In the genomic region with DNA sequence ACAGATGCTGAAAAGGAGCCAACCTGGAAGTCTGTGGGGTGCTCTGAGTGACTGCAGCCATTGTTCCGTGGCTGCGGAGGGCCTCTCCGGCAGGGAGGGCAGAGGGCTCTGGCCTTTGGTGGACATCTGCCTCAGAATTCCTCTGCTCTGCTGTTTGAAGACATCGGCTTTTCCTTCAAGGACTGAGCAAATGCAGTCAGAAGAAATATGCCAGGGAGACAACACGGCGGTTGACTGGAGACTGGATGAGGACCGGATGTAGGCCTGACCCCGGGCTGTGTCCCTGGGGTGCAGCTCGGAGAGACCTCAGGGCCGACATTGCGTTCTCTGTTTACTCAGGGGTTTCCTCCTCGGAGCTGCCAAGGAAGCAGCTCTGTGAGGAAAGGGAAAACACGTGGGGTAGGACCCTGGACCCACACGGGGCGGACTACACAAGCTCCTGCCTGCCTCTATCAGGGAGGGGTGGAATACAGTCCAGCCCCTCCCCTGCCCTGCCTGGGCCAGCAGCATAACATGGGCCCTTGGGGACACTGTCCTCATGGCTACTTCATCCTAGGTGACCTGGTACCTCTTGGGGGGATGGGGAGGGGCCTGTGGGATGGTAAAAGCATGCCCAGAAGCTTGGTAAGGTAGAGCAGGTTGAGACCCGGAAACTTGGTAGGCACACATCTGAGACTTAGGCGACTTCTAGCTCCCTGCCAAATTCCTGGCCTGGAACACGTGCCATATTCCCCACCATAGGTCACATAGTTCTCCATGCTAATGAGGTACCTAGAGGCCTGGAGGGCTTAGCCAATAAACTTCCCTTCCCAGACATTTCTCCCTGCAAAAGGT, we compare ENCODE assay signal across 8 mouse cellular contexts.
DNase-seq lines count a peak whose midpoint lies in the region; TF ChIP-seq lines count a peak whose summit lies in the region.

No protein-coding gene starts in this region.

- H3K27me3 ChIP-seq in embryonic facial prominence, embryonic 10.5 days (replicated peaks; ENCODE audit: low read depth, poor library complexity, severe bottlenecking): no peaks in the 10 kb centered on the region

- peaks cover 29% of the 10 kb centered on the region for H3K4me1 ChIP-seq in embryonic facial prominence, embryonic 10.5 days
- H3K4me1 ChIP-seq in lung, adult 2 months (ENCODE audit: control insufficient read depth, insufficient read depth, low read length): peaks cover 11% of the 10 kb centered on the region

- H3K36me3 ChIP-seq in embryonic facial prominence, embryonic 10.5 days (replicated peaks): no peaks in the 10 kb centered on the region

- TF ChIP-seq CTCF in lung, adult 2 months (IDR thresholded peaks at IDR 0.05; ENCODE audit: insufficient read depth, low read length): no peak

- intact Hi-C loops in gastrocnemius, postnatal 36 days (cut with DNase I): loop anchor here (5.0 kb wide), 1 partner anchor 39 kb away; no protein-coding TSS in a partner anchor

- no peaks in the 10 kb centered on the region for H3K9me3 ChIP-seq in embryonic facial prominence, embryonic 10.5 days

- TF ChIP-seq POLR2A in lung, adult 2 months (IDR thresholded peaks at IDR 0.05; ENCODE audit: borderline replicate concordance, extremely low read depth, low read depth, low read length): 0 out of 2 replicates have a peak, but pooled peaks have one; percentile 4

- no peak overlapping the region for H3K4me3 ChIP-seq in embryonic facial prominence, embryonic 10.5 days
- no peak overlapping the region for H3K4me3 ChIP-seq in lung, adult 2 months (replicated peaks; ENCODE audit: extremely low read depth, low read depth, low read length)

- WGBS in embryonic facial prominence, embryonic 10.5 days: 52% methylated on average over 18 of the region's 18 CpGs
- 44% methylated on average over 18 of the region's 18 CpGs for WGBS in lung, adult 2 months

- DNase-seq in embryonic facial prominence, embryonic 10.5 days (ENCODE audit: low spot score): peak; percentile 66
- DNase-seq in gastrocnemius, postnatal 36 days: peak; percentile 20 to 41
- DNase-seq in kidney, adult 18-20 months: peak; percentile 70
- DNase-seq in lung, adult 2 months: peak; percentile 42
- no peak for DNase-seq in ovary, postnatal 10 days (ENCODE audit: low spot score)
- DNase-seq in MN1 (ENCODE audit: low spot score): no peak
- no peak for DNase-seq in right cerebral cortex, postnatal 25 days
- DNase-seq in cerebellum, adult 9-10 months: no peak

- H3K27ac ChIP-seq in embryonic facial prominence, embryonic 10.5 days (replicated peaks): peak overlapping the region; percentile 60

Comparison
In these comparisons a context has a peak if more than half of its experiments do, and no peak if none do; other contexts are left out.
1. DNase-seq: peak in embryonic facial prominence, embryonic 10.5 days (single experiment), gastrocnemius, postnatal 36 days (2 of 2), kidney, adult 18-20 months (single experiment) and lung, adult 2 months (single experiment); none in ovary, postnatal 10 days (single experiment), MN1 (single experiment), right cerebral cortex, postnatal 25 days (single experiment) and cerebellum, adult 9-10 months (single experiment).